Mouse (Mus musculus): Measurements from ENCODE around the gene Btg1. TPM values are rescaled to one million over a fixed set of nuclear protein-coding genes. Genes with fewer than 3 reads are reported as not detected.

Btg1 gene
- total RNA-seq (2021), result 10 to 100 TPM; 39.6 to 45.7 TPM
- long read RNA-seq, experiment 1, full-length matches to known transcripts, result 65 of 70 reads
- long read RNA-seq, experiment 1, partial matches to known transcripts, result 0 of 70 reads
- long read RNA-seq, experiment 1, other reads (novel, unspliced or antisense), result 5 of 70 reads
- long read RNA-seq, experiment 2, full-length matches to known transcripts, result 34 of 36 reads
- long read RNA-seq, experiment 2, partial matches to known transcripts, result 0 of 36 reads
- long read RNA-seq, experiment 2, other reads (novel, unspliced or antisense), result 2 of 36 reads

GRCm38 (mm10) chr10:96616709-96617116, at the start of gene Btg1:
Gene Btg1, plus strand, starts transcription at chr10:96617006.
- DNase-seq, result peak; percentile 99

GRCm38 (mm10) chr10:96569469-96569868, 47.3 kb upstream of the Btg1 start:
- DNase-seq, result no peak

- DNase-seq, result no peak
These were observed 45.6 kb upstream of the Btg1 start for GRCm38 (mm10) chr10:96571176-96571575.

- DNase-seq, result no peak
These were observed 42.0 kb upstream of the Btg1 start for GRCm38 (mm10) chr10:96574786-96575185.

- no peak for DNase-seq
These were observed 41.5 kb upstream of the Btg1 start for GRCm38 (mm10) chr10:96575338-96575737.

- DNase-seq, result no peak
These were observed 37.9 kb upstream of the Btg1 start for GRCm38 (mm10) chr10:96578924-96579323.

GRCm38 (mm10) chr10:96579436-96579835, 37.4 kb upstream of the Btg1 start:
- DNase-seq, result no peak

- DNase-seq, result no peak
These were observed 36.6 kb upstream of the Btg1 start for GRCm38 (mm10) chr10:96580246-96580645.

GRCm38 (mm10) chr10:96581232-96581631, 35.6 kb upstream of the Btg1 start:
- no peak for DNase-seq

- DNase-seq, result no peak
These were observed 30.5 kb upstream of the Btg1 start for GRCm38 (mm10) chr10:96586191-96586880.

- DNase-seq, result no peak
These were observed 30.0 kb upstream of the Btg1 start for GRCm38 (mm10) chr10:96586881-96587217.

GRCm38 (mm10) chr10:96588233-96588632, 28.6 kb upstream of the Btg1 start:
- DNase-seq, result no peak

- no peak for DNase-seq
These were observed 27.0 kb upstream of the Btg1 start for GRCm38 (mm10) chr10:96589781-96590180.

GRCm38 (mm10) chr10:96592089-96592488, 24.7 kb upstream of the Btg1 start:
- DNase-seq, result no peak

GRCm38 (mm10) chr10:96595435-96596132, 21.2 kb upstream of the Btg1 start:
- no peak for DNase-seq

GRCm38 (mm10) chr10:96596411-96596810, 20.4 kb upstream of the Btg1 start:
- DNase-seq, result no peak

GRCm38 (mm10) chr10:96599641-96600040, 17.2 kb upstream of the Btg1 start:
- no peak for DNase-seq

GRCm38 (mm10) chr10:96601670-96602069, 15.1 kb upstream of the Btg1 start:
- DNase-seq, result no peak

- DNase-seq, result no peak
These were observed 14.5 kb upstream of the Btg1 start for GRCm38 (mm10) chr10:96602339-96602738.

GRCm38 (mm10) chr10:96605168-96605567, 11.6 kb upstream of the Btg1 start:
- DNase-seq, result no peak

GRCm38 (mm10) chr10:96605856-96606255, 10.9 kb upstream of the Btg1 start:
- no peak for DNase-seq

GRCm38 (mm10) chr10:96607617-96608185, 9.1 kb upstream of the Btg1 start:
- DNase-seq, result no peak
